Mouse (Mus musculus) intestine, postnatal 0 days (tissue): ENCODE measurements around the gene Mfsd4b1. TPM values are rescaled to one million over a fixed set of nuclear protein-coding genes. Genes with fewer than 3 reads are reported as not detected.

Source experiments
- ATAC-seq: fragments of 200-750 bp; cut with Nextera tagmentation; 2 replicates; pipeline ENCODE4 v1.8.0; 2017; ENCODE audit warnings: mild to moderate bottlenecking, moderate TSS enrichment, moderate library complexity
- H3K27ac ChIP-seq: fragments of 300-500 bp; sonication (generic); 2 replicates; pipeline ENCODE4 v1.5.1; 2014; ENCODE audit warnings: mild to moderate bottlenecking, low read depth, low read length, moderate library complexity
- H3K27me3 ChIP-seq: fragments of 300-500 bp; sonication (generic); replicated peaks from 2 replicates; pipeline ENCODE4 v1.6.1; 2014; ENCODE audit warnings: low read length, mixed read lengths; ENCODE audit not compliant: control insufficient read depth, insufficient read depth
- H3K36me3 ChIP-seq: fragments of 300-500 bp; sonication (generic); 2 replicates; pipeline ENCODE4 v1.6.1; 2014; ENCODE audit warnings: mild to moderate bottlenecking, moderate library complexity; ENCODE audit not compliant: control insufficient read depth, insufficient read depth
- H3K4me1 ChIP-seq: fragments of 300-500 bp; sonication (generic); replicated peaks from 2 replicates; pipeline ENCODE4 v1.6.1; 2014; ENCODE audit warnings: antibody characterized with exemption, low read length, mixed read lengths; ENCODE audit not compliant: control insufficient read depth, insufficient read depth
- H3K4me2 ChIP-seq: fragments of 300-500 bp; sonication (generic); replicated peaks from 2 replicates; pipeline ENCODE4 v1.6.1; 2014; ENCODE audit warnings: low read depth, mild to moderate bottlenecking, moderate library complexity
- H3K4me3 ChIP-seq: fragments of 300-500 bp; sonication (generic); 2 replicates; pipeline ENCODE4 v1.5.1; 2014; ENCODE audit warnings: low read depth, low read length
- H3K9ac ChIP-seq: fragments of 300-500 bp; sonication (generic); 2 replicates; pipeline ENCODE4 v1.6.1; 2014; ENCODE audit warnings: mild to moderate bottlenecking, low read depth, low read length
- H3K9me3 ChIP-seq: fragments of 300-500 bp; sonication (generic); 2 replicates; pipeline ENCODE4 v1.6.1; 2016; ENCODE audit warnings: mixed run types; ENCODE audit not compliant: control insufficient read depth
- CTCF ChIP-seq: sonication (generic); IDR thresholded peaks from 2 replicates; pipeline ENCODE4 v1.5.1; 2016; ENCODE audit warnings: low read depth, mild to moderate bottlenecking, control low read depth, antibody characterized with exemption, moderate library complexity
- WGBS: fragments of 180-500 bp; shearing (Covaris S2); extraction: QIAGEN DNeasy Blood & Tissue Kit; methylation state at CpG from one replicate; pipeline ENCODE4 v1.1.7; 2014; 5-methylcytosine and 5-hydroxymethylcytosine counted together
- polyA plus RNA-seq: library from polyadenylated mRNA; unstranded; fragments of >200 nt; fragmentation: Nextera tagmentation; extraction: Ambion mirVana; gene quantifications from 2 replicates; pipeline ENCODE4 v1.2.1, GENCODE M21; 2015

Gene Mfsd4b1
- polyA plus RNA-seq, 1 experiment from 2014 or later = 8.4 TPM

DNA sequence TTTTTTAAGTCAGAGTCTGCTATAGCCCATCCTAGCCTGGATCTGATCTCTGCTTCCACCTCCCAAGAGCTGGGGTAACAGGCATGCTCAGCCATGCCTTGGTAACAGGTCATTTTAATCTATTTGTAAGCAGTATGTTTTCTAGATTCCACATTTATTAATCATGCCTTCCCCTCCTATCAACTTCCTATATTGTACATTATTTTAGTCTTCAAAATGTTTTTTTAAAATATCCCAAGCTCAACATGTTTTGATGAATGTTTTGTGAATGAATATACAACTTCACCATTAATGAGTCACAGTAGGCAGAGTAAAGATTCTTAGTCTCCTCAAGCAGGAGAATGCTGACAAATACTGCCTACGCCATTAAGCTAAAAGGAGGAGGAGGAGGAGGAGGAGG is 42.0 kb upstream of the Mfsd4b1 start:
- TF ChIP-seq CTCF = no peak
- Histone ChIP-seq H3K36me3 (no peaks in the 10 kb centered on the region), H3K27ac (no peak overlapping the region), H3K4me1 (peaks cover 8% of the 10 kb centered on the region; the same call in 1 of the 2 replicates), H3K9ac (no peak overlapping the region), H3K4me2 (no peak overlapping the region), H3K4me3 (no peak overlapping the region), H3K27me3 (no peaks in the 10 kb centered on the region), H3K9me3 (no peaks in the 10 kb centered on the region)
- WGBS = 70% methylated on average over 1 of the region's 1 CpGs
- no peak for ATAC-seq

- 79% methylated on average over 3 of the region's 3 CpGs for WGBS
- Histone ChIP-seq H3K4me1 (peaks cover 5% of the 10 kb centered on the region; the same call in 1 of the 2 replicates), H3K4me3 (no peak overlapping the region), H3K27me3 (no peaks in the 10 kb centered on the region), H3K27ac (no peak overlapping the region), H3K36me3 (no peaks in the 10 kb centered on the region), H3K4me2 (no peak overlapping the region), H3K9me3 (no peaks in the 10 kb centered on the region), H3K9ac (no peak overlapping the region)
- no peak for TF ChIP-seq CTCF
- ATAC-seq = no peak
These were observed 40.3 kb upstream of the Mfsd4b1 start for GRCm38 (mm10) chr10:40065357-40065756.

GRCm38 (mm10) chr10:40063291-40063890 is 38.3 kb upstream of the Mfsd4b1 start:
- no peak for TF ChIP-seq CTCF
- ATAC-seq = peak; percentile 58; the same call in 1 of the 2 replicates
- Histone ChIP-seq H3K9me3 (no peaks in the 10 kb centered on the region), H3K27ac (peak overlapping the region; percentile 68; the same call in 1 of the 2 replicates), H3K27me3 (no peaks in the 10 kb centered on the region), H3K4me1 (0 out of 2 replicates have a peak, but pooled peaks cover 2% of the 10 kb centered on the region), H3K9ac (no peak overlapping the region), H3K36me3 (no peaks in the 10 kb centered on the region), H3K4me2 (no peak overlapping the region; the same call in 1 of the 2 replicates), H3K4me3 (no peak overlapping the region)
- WGBS = 16% methylated on average over 5 of the region's 5 CpGs

- Histone ChIP-seq H3K27ac (peak overlapping the region; percentile 68; the same call in 1 of the 2 replicates), H3K9me3 (no peaks in the 10 kb centered on the region), H3K4me3 (no peak overlapping the region), H3K4me1 (0 out of 2 replicates have a peak, but pooled peaks cover 3% of the 10 kb centered on the region), H3K9ac (no peak overlapping the region), H3K4me2 (peak overlapping the region; percentile 9; the same call in 1 of the 2 replicates), H3K27me3 (no peaks in the 10 kb centered on the region), H3K36me3 (no peaks in the 10 kb centered on the region)
- TF ChIP-seq CTCF = no peak
- WGBS = 38% methylated on average over 6 of the region's 6 CpGs
- no peak for ATAC-seq
These were observed 37.7 kb upstream of the Mfsd4b1 start for GRCm38 (mm10) chr10:40062812-40063211.

DNA sequence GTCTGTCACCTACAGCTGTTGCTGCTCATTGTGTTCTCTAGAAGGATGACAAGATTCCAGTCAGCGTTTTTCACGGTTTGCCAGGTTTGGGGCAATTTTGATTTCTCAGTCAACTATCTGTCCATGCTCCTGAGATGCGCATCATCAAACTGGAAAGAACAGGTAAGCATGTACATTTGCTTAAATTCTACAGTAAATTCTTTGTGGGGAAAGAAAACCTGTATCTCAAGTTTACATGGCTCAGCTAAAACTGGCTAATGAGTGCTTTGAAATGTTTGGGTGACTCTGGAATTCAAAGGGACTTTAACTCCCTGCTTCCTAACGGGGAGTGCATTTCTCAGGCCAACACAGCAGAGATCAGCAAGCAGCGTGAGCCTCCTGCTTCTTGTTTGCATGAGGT is 36.9 kb upstream of the Mfsd4b1 start:
- no peak for ATAC-seq
- Histone ChIP-seq H3K4me3 (no peak overlapping the region), H3K27ac (no peak overlapping the region), H3K4me1 (peaks cover 9% of the 10 kb centered on the region), H3K36me3 (no peaks in the 10 kb centered on the region), H3K27me3 (no peaks in the 10 kb centered on the region), H3K9ac (no peak overlapping the region), H3K4me2 (no peak overlapping the region), H3K9me3 (no peaks in the 10 kb centered on the region)
- no peak for TF ChIP-seq CTCF
- WGBS = 79% methylated on average over 5 of the region's 5 CpGs

GRCm38 (mm10) chr10:40058786-40059120 is 33.7 kb upstream of the Mfsd4b1 start:
- peaks cover 12% of the 10 kb centered on the region for H3K4me1 ChIP-seq
- peak overlapping the region; percentile 28 for H3K27ac ChIP-seq
- H3K4me3 ChIP-seq = no peak overlapping the region
- no peak overlapping the region for H3K9ac ChIP-seq
- peak; percentile 18; the same call in 1 of the 2 replicates for ATAC-seq
- H3K9me3 ChIP-seq = no peaks in the 10 kb centered on the region
- no peak for TF ChIP-seq CTCF
- H3K36me3 ChIP-seq = no peaks in the 10 kb centered on the region
- no peak overlapping the region for H3K4me2 ChIP-seq
- no peaks in the 10 kb centered on the region for H3K27me3 ChIP-seq
- 40% methylated on average over 3 of the region's 3 CpGs for WGBS
